Mouse (Mus musculus) liver, embryonic 18 days (tissue): ENCODE results near the gene Rcor1. TPM values are rescaled to one million over a fixed set of nuclear protein-coding genes. Genes with fewer than 3 reads are reported as not detected.

Source experiments
- polyA plus RNA-seq: library from polyadenylated mRNA; depleted of rRNA; stranded (reverse); fragments of >200 nt; gene quantifications from 2 replicates; pipeline ENCODE4 v1.2.3, GENCODE M21; 2012; rRNA removed

Rcor1 gene
- polyA plus RNA-seq, result 5.3 and 6.8 TPM in 2 replicates

GRCm38 (mm10) chr12:111038976-111039612 is at the start of gene Rcor1:
Rcor1 (plus strand) TSS chr12:111039351.

Other genes with a start within 250 kb of the Rcor1 start
- gene Mok, start 198.4 kb upstream of the Rcor1 start, polyA plus RNA-seq, result 0.29 and 0.41 TPM in 2 replicates
- gene Zfp839, start 189.1 kb upstream of the Rcor1 start, polyA plus RNA-seq, result 3.1 and 4.0 TPM in 2 replicates
- gene Cinp, start 150.2 kb upstream of the Rcor1 start, polyA plus RNA-seq, result 28.8 and 31.3 TPM in 2 replicates
- 2.3 and 2.9 TPM in 2 replicates for gene Tecpr2, start 150.1 kb upstream of the Rcor1 start, polyA plus RNA-seq
- 20.3 TPM in 2 replicates for gene Ankrd9, start 60.3 kb upstream of the Rcor1 start, polyA plus RNA-seq
- gene Traf3, start 127.0 kb downstream of the Rcor1 start, polyA plus RNA-seq, result 2.1 and 2.4 TPM in 2 replicates
- gene 4930595D18Rik, start 145.1 kb downstream of the Rcor1 start, polyA plus RNA-seq, result not detected in 2 replicates
- 0.49 and 0.81 TPM in 2 replicates for gene Amn, start 231.7 kb downstream of the Rcor1 start, polyA plus RNA-seq